Mouse (Mus musculus) lung, postnatal 0 days (tissue): ENCODE measurements around the gene St3gal3. TPM values are rescaled to one million over a fixed set of nuclear protein-coding genes. Genes with fewer than 3 reads are reported as not detected.

ENCODE experiments used
- ATAC-seq: fragments of 200-750 bp; cut with Nextera tagmentation; 2 replicates; pipeline ENCODE4 v1.8.0; 2017; ENCODE audit warnings: moderate library complexity
- DNase-seq: peaks from one replicate; pipeline ENCODE4 v3.0.0-alpha.2; 2016; ENCODE audit warnings: low spot score
- H3K27ac ChIP-seq: fragments of 300-500 bp; sonication (generic); 2 replicates; pipeline ENCODE4 v1.5.1; 2014; ENCODE audit warnings: antibody characterized with exemption, mild to moderate bottlenecking, low read length, mixed read lengths
- H3K27me3 ChIP-seq: fragments of 300-500 bp; sonication (generic); replicated peaks from 2 replicates; pipeline ENCODE4 v1.6.1; 2014; ENCODE audit warnings: low read length, mixed read lengths; ENCODE audit not compliant: insufficient read depth
- H3K36me3 ChIP-seq: fragments of 300-500 bp; sonication (generic); 2 replicates; pipeline ENCODE4 v1.6.1; 2014; ENCODE audit warnings: low read length, mixed read lengths; ENCODE audit not compliant: insufficient read depth
- H3K4me1 ChIP-seq: fragments of 300-500 bp; sonication (generic); 2 replicates; pipeline ENCODE4 v1.6.1; 2014; ENCODE audit warnings: antibody characterized with exemption, low read depth, low read length, mixed read lengths; ENCODE audit not compliant: insufficient read depth
- H3K4me2 ChIP-seq: fragments of 300-500 bp; sonication (generic); replicated peaks from 2 replicates; pipeline ENCODE4 v1.6.1; 2014; ENCODE audit warnings: low read depth, mild to moderate bottlenecking, low read length, moderate library complexity, mixed read lengths
- H3K4me3 ChIP-seq: fragments of 300-500 bp; sonication (generic); 2 replicates; pipeline ENCODE4 v1.5.1; 2014; ENCODE audit warnings: low read depth, low read length
- H3K9ac ChIP-seq: fragments of 300-500 bp; sonication (generic); replicated peaks from 2 replicates; pipeline ENCODE4 v1.6.1; 2014; ENCODE audit warnings: low read depth, mild to moderate bottlenecking
- H3K9me3 ChIP-seq: fragments of 300-500 bp; sonication (generic); 2 replicates; pipeline ENCODE4 v1.6.1; 2016; ENCODE audit warnings: low read length, mixed read lengths
- CTCF ChIP-seq: IDR thresholded peaks from 2 replicates; pipeline ENCODE4 v1.5.1; 2016; ENCODE audit warnings: antibody characterized with exemption, mild to moderate bottlenecking
- EP300 ChIP-seq: IDR thresholded peaks from 2 replicates; pipeline ENCODE4 v1.6.1; 2016; ENCODE audit warnings: antibody characterized with exemption, mild to moderate bottlenecking, control low read depth
- WGBS: fragments of 180-500 bp; shearing (Covaris S2); extraction: QIAGEN DNeasy Blood & Tissue Kit; methylation state at CpG from one replicate; pipeline ENCODE4 v1.1.7; 2014; 5-methylcytosine and 5-hydroxymethylcytosine counted together
- polyA plus RNA-seq: library from polyadenylated mRNA; unstranded; fragments of >200 nt; fragmentation: Nextera tagmentation; extraction: Ambion mirVana; gene quantifications from 2 replicates; pipeline ENCODE4 v1.2.1, GENCODE M21; 2015

St3gal3 gene
- polyA plus RNA-seq, 1 experiment from 2014 or later = 4.5 TPM

- Histone ChIP-seq H3K4me1 (no peaks in the 10 kb centered on the region), H3K36me3 (peaks cover 76% of the 10 kb centered on the region), H3K4me3 (no peak overlapping the region), H3K27me3 (no peaks in the 10 kb centered on the region), H3K4me2 (no peak overlapping the region), H3K27ac (no peak overlapping the region), H3K9me3 (no peaks in the 10 kb centered on the region), H3K9ac (no peak overlapping the region)
- 92% methylated on average over 9 of the region's 9 CpGs for WGBS
- DNase-seq = peak; percentile 11
- no peak for ATAC-seq
- TF ChIP-seq CTCF (peak; percentile 49), EP300 (no peak)
Measured at GRCm38 (mm10) chr4:118171006-118171405, 36.3 kb upstream of the St3gal3 start.

GRCm38 (mm10) chr4:118162123-118162522 is 27.4 kb upstream of the St3gal3 start:
- WGBS = 95% methylated on average over 12 of the region's 12 CpGs
- no peak for TF ChIP-seq EP300
- no peak for TF ChIP-seq CTCF
- no peak overlapping the region for H3K4me3 ChIP-seq
- no peaks in the 10 kb centered on the region for H3K9me3 ChIP-seq
- H3K27me3 ChIP-seq = no peaks in the 10 kb centered on the region
- DNase-seq (no peak), ATAC-seq (no peak)
- no peak overlapping the region for H3K9ac ChIP-seq
- no peak overlapping the region for H3K4me2 ChIP-seq
- H3K4me1 ChIP-seq = no peaks in the 10 kb centered on the region
- no peak overlapping the region for H3K27ac ChIP-seq
- peaks cover 57% of the 10 kb centered on the region for H3K36me3 ChIP-seq

GRCm38 (mm10) chr4:118157666-118158065 is 23.0 kb upstream of the St3gal3 start:
- H3K9ac ChIP-seq = no peak overlapping the region
- ATAC-seq = no peak

GRCm38 (mm10) chr4:118156559-118156958 is 21.8 kb upstream of the St3gal3 start:
- peaks cover 39% of the 10 kb centered on the region for H3K36me3 ChIP-seq
- 89% methylated on average over 15 of the region's 15 CpGs for WGBS
- no peak overlapping the region for H3K27ac ChIP-seq
- TF ChIP-seq EP300 (no peak), CTCF (no peak)
- H3K27me3 ChIP-seq = no peaks in the 10 kb centered on the region
- no peaks in the 10 kb centered on the region for H3K9me3 ChIP-seq
- no peaks in the 10 kb centered on the region for H3K4me1 ChIP-seq
- no peak overlapping the region for H3K9ac ChIP-seq
- no peak for DNase-seq
- ATAC-seq = no peak
- H3K4me2 ChIP-seq = no peak overlapping the region
- no peak overlapping the region for H3K4me3 ChIP-seq

More at GRCm38 (mm10) chr4:118157666-118158065, 23.0 kb upstream of the St3gal3 start:
- Histone ChIP-seq H3K4me2 (no peak overlapping the region), H3K27me3 (no peaks in the 10 kb centered on the region), H3K9me3 (no peaks in the 10 kb centered on the region), H3K36me3 (peaks cover 39% of the 10 kb centered on the region), H3K4me1 (no peaks in the 10 kb centered on the region), H3K4me3 (no peak overlapping the region), H3K27ac (no peak overlapping the region)
- no peak for DNase-seq
- WGBS = 96% methylated on average over 3 of the region's 3 CpGs
- no peak for TF ChIP-seq EP300
- no peak for TF ChIP-seq CTCF

- DNase-seq (no peak), ATAC-seq (no peak)
- Histone ChIP-seq H3K36me3 (peaks cover 43% of the 10 kb centered on the region), H3K27ac (no peak overlapping the region), H3K27me3 (no peaks in the 10 kb centered on the region), H3K4me1 (no peaks in the 10 kb centered on the region), H3K9ac (no peak overlapping the region), H3K4me3 (no peak overlapping the region), H3K9me3 (no peaks in the 10 kb centered on the region), H3K4me2 (no peak overlapping the region)
- 89% methylated on average over 5 of the region's 5 CpGs for WGBS
- no peak for TF ChIP-seq CTCF
- no peak for TF ChIP-seq EP300
Measured at GRCm38 (mm10) chr4:118154889-118155288, 20.2 kb upstream of the St3gal3 start.

GRCm38 (mm10) chr4:118152020-118152785 is 17.5 kb upstream of the St3gal3 start:
- no peak overlapping the region for H3K9ac ChIP-seq
- H3K4me1 ChIP-seq = no peaks in the 10 kb centered on the region
- H3K9me3 ChIP-seq = no peaks in the 10 kb centered on the region
- H3K4me2 ChIP-seq = no peak overlapping the region
- peak; percentile 35 for DNase-seq
- peaks cover 42% of the 10 kb centered on the region; the same call in 1 of the 2 replicates for H3K36me3 ChIP-seq
- H3K27me3 ChIP-seq = no peaks in the 10 kb centered on the region
- no peak for ATAC-seq
- no peak overlapping the region for H3K4me3 ChIP-seq
- no peak for TF ChIP-seq CTCF
- no peak for TF ChIP-seq EP300
- WGBS = 88% methylated on average over 17 of the region's 17 CpGs
- H3K27ac ChIP-seq = no peak overlapping the region
